Mouse (Mus musculus) lung, embryonic 14.5 days (tissue): ENCODE data around the gene 2300003K06Rik. TPM values are rescaled to one million over a fixed set of nuclear protein-coding genes. Genes with fewer than 3 reads are reported as not detected.
"Not testable (repeated sequence)": the region's sequence is repeated elsewhere in the genome, so short reads cannot be mapped to it uniquely, and the experiment has no call there.

Experiments
- ATAC-seq: fragments of 200-750 bp; cut with Nextera tagmentation; 2 replicates; pipeline ENCODE4 v1.8.0; 2017; ENCODE audit warnings: mild to moderate bottlenecking, moderate TSS enrichment, moderate library complexity; ENCODE audit not compliant: insufficient read depth
- DNase-seq: peaks from one replicate; pipeline ENCODE4 v3.0.0-alpha.2; 2015
- H3K27ac ChIP-seq: fragments of 300-500 bp; sonication (generic); 2 replicates; pipeline ENCODE4 v1.5.1; 2014; ENCODE audit warnings: low read depth, mild to moderate bottlenecking, moderate library complexity
- H3K27me3 ChIP-seq: fragments of 300-500 bp; sonication (generic); 2 replicates; pipeline ENCODE4 v1.6.1; 2014; ENCODE audit warnings: low read length, control low read depth; ENCODE audit not compliant: insufficient read depth
- H3K36me3 ChIP-seq: fragments of 300-500 bp; sonication (generic); 2 replicates; pipeline ENCODE4 v1.6.1; 2014; ENCODE audit warnings: control low read depth; ENCODE audit not compliant: insufficient read depth
- H3K4me1 ChIP-seq: fragments of 300-500 bp; sonication (generic); 2 replicates; pipeline ENCODE4 v1.6.1; 2014; ENCODE audit warnings: antibody characterized with exemption, control low read depth; ENCODE audit not compliant: insufficient read depth
- H3K4me2 ChIP-seq: fragments of 300-500 bp; sonication (generic); 2 replicates; pipeline ENCODE4 v1.6.1; 2014; ENCODE audit warnings: mild to moderate bottlenecking
- H3K4me3 ChIP-seq: fragments of 300-500 bp; sonication (generic); 2 replicates; pipeline ENCODE4 v1.5.1; 2014; ENCODE audit warnings: low read depth, low read length
- H3K9ac ChIP-seq: fragments of 300-500 bp; sonication (generic); 2 replicates; pipeline ENCODE4 v1.6.1; 2014
- H3K9me3 ChIP-seq: fragments of 300-500 bp; sonication (generic); 2 replicates; pipeline ENCODE4 v1.6.1; 2016; ENCODE audit warnings: low read depth, low read length, control low read depth
- CTCF ChIP-seq: IDR thresholded peaks from 2 replicates; pipeline ENCODE4 v1.5.1; 2016; ENCODE audit warnings: antibody characterized with exemption, low read depth
- WGBS: fragments of 180-500 bp; shearing (Covaris S2); extraction: QIAGEN DNeasy Blood & Tissue Kit; methylation state at CpG from one replicate; pipeline ENCODE4 v1.1.7; 2014; 5-methylcytosine and 5-hydroxymethylcytosine counted together
- polyA plus RNA-seq: library from polyadenylated mRNA; unstranded; fragments of >200 nt; fragmentation: Nextera tagmentation; extraction: Ambion mirVana; gene quantifications from 2 replicates; pipeline ENCODE4 v1.2.1, GENCODE M21; 2014

The 2300003K06Rik gene
- not detected in 2 replicates for polyA plus RNA-seq

- H3K9me3 ChIP-seq, result no peaks in the 10 kb centered on the region
- H3K4me1 ChIP-seq, result no peaks in the 10 kb centered on the region
- no peak for ATAC-seq
- H3K4me3 ChIP-seq, result no peak within 1 kb of the TSS
- H3K27me3 ChIP-seq, result no peaks in the 10 kb centered on the region
- H3K4me2 ChIP-seq, result no peak within 1 kb of the TSS
- H3K27ac ChIP-seq, result no peak within 1 kb of the TSS
- TF ChIP-seq CTCF, result no peak
- no peaks in the 10 kb centered on the region for H3K36me3 ChIP-seq
- no peak for DNase-seq
- whole genome bisulfite sequencing, result 60% methylated on average over 1 of the region's 1 CpGs
- H3K9ac ChIP-seq, result no peak within 1 kb of the TSS
Measured at GRCm38 (mm10) chr11:99837966-99838365, at the start of gene 2300003K06Rik. 2300003K06Rik (minus strand) TSS chr11:99838066.

- H3K4me3 ChIP-seq, DNase-seq, H3K27ac ChIP-seq, H3K4me2 ChIP-seq, H3K9ac ChIP-seq, H3K9me3 ChIP-seq, H3K27me3 ChIP-seq, H3K4me1 ChIP-seq, H3K36me3 ChIP-seq, ATAC-seq: not testable (repeated sequence)
- WGBS, result 50% methylated on average over 1 of the region's 1 CpGs
Measured at GRCm38 (mm10) chr11:99878887-99879286, 41.0 kb upstream of the 2300003K06Rik start, which contains the start of gene Gm11567. Gm11567 (plus strand) TSS chr11:99879187.

GRCm38 (mm10) chr11:99873089-99873488, 35.2 kb upstream of the 2300003K06Rik start, which contains the start of gene Krtap9-1:
Krtap9-1 (plus strand) TSS chr11:99873389.
- WGBS, result 54% methylated on average over 1 of the region's 1 CpGs
- not testable (repeated sequence) for H3K4me3 ChIP-seq, ATAC-seq, H3K9me3 ChIP-seq, H3K9ac ChIP-seq, H3K4me1 ChIP-seq, H3K27ac ChIP-seq, H3K4me2 ChIP-seq, H3K36me3 ChIP-seq, DNase-seq, H3K27me3 ChIP-seq

GRCm38 (mm10) chr11:99864176-99864575, 26.3 kb upstream of the 2300003K06Rik start, which contains the start of gene Gm11559:
Gm11559 (plus strand) TSS chr11:99864476.
- not testable (repeated sequence) for H3K4me2 ChIP-seq, H3K27ac ChIP-seq, ATAC-seq, H3K9me3 ChIP-seq, DNase-seq, H3K4me1 ChIP-seq, H3K36me3 ChIP-seq, H3K27me3 ChIP-seq, H3K9ac ChIP-seq, H3K4me3 ChIP-seq
- WGBS, result 56% methylated on average over 1 of the region's 1 CpGs

- WGBS, result 65% methylated on average over 2 of the region's 2 CpGs
Measured at GRCm38 (mm10) chr11:99858761-99859160, 20.9 kb upstream of the 2300003K06Rik start.

GRCm38 (mm10) chr11:99857617-99858016, 19.8 kb upstream of the 2300003K06Rik start, which contains the start of gene Gm11568:
Gm11568 (plus strand) TSS chr11:99857917.
- H3K4me3 ChIP-seq, result no peak within 1 kb of the TSS
- DNase-seq (no peak), ATAC-seq (no peak)
- TF ChIP-seq CTCF, result no peak
- 81% methylated on average over 2 of the region's 2 CpGs for whole genome bisulfite sequencing
- H3K4me2 ChIP-seq, result no peak within 1 kb of the TSS
- H3K4me1 ChIP-seq, result no peaks in the 10 kb centered on the region
- H3K9me3 ChIP-seq, result no peaks in the 10 kb centered on the region
- H3K27me3 ChIP-seq, result no peaks in the 10 kb centered on the region
- H3K9ac ChIP-seq, result no peak within 1 kb of the TSS
- no peaks in the 10 kb centered on the region for H3K36me3 ChIP-seq
- no peak within 1 kb of the TSS for H3K27ac ChIP-seq

More at GRCm38 (mm10) chr11:99858761-99859160, 20.9 kb upstream of the 2300003K06Rik start:
- no peak for DNase-seq
- H3K9me3 ChIP-seq, result no peaks in the 10 kb centered on the region
- ATAC-seq, result no peak
- no peak overlapping the region for H3K27ac ChIP-seq
- no peak overlapping the region for H3K4me3 ChIP-seq
- no peaks in the 10 kb centered on the region for H3K4me1 ChIP-seq
- H3K27me3 ChIP-seq, result no peaks in the 10 kb centered on the region
- H3K36me3 ChIP-seq, result no peaks in the 10 kb centered on the region
- H3K9ac ChIP-seq, result no peak overlapping the region
- H3K4me2 ChIP-seq, result no peak overlapping the region
- TF ChIP-seq CTCF, result no peak

GRCm38 (mm10) chr11:99854121-99854520, 16.3 kb upstream of the 2300003K06Rik start:
- Histone ChIP-seq H3K4me3 (no peak overlapping the region), H3K4me1 (no peaks in the 10 kb centered on the region), H3K9ac (no peak overlapping the region), H3K4me2 (no peak overlapping the region), H3K27ac (no peak overlapping the region), H3K9me3 (no peaks in the 10 kb centered on the region), H3K36me3 (no peaks in the 10 kb centered on the region), H3K27me3 (no peaks in the 10 kb centered on the region)
- DNase-seq (peak; percentile 37), ATAC-seq (no peak)
- WGBS, result 51% methylated on average over 3 of the region's 3 CpGs
- TF ChIP-seq CTCF, result peak; percentile 59

GRCm38 (mm10) chr11:99851508-99851907, 13.6 kb upstream of the 2300003K06Rik start, which contains the start of gene Krtap4-16:
Krtap4-16 (minus strand) TSS chr11:99851608.
- no peak for TF ChIP-seq CTCF
- no peaks in the 10 kb centered on the region for H3K27me3 ChIP-seq
- H3K4me2 ChIP-seq, result no peak within 1 kb of the TSS
- no peak within 1 kb of the TSS for H3K4me3 ChIP-seq
- no peaks in the 10 kb centered on the region for H3K9me3 ChIP-seq
- H3K9ac ChIP-seq, result no peak within 1 kb of the TSS
- no peaks in the 10 kb centered on the region for H3K36me3 ChIP-seq
- H3K27ac ChIP-seq, result no peak within 1 kb of the TSS
- DNase-seq (no peak), ATAC-seq (no peak)
- H3K4me1 ChIP-seq, result no peaks in the 10 kb centered on the region
